Mouse (Mus musculus): Measurements from ENCODE around the gene Gm4559.
"Not testable (repeated sequence)": the region's sequence is repeated elsewhere in the genome, so short reads cannot be mapped to it uniquely, and the experiment has no call there.

The Gm4559 gene

GRCm38 (mm10) chr7:142278183-142278582 lies 4.0 kb upstream of the Gm4559 start:
- peak; percentile 77 for DNase-seq (ENCODE audit: low read depth)

GRCm38 (mm10) chr7:142258254-142258653 lies 15.9 kb downstream of the Gm4559 start, which contains the start of gene Gm2431:
Gene Gm2431 (minus strand): TSS chr7:142258354.
- DNase-seq (ENCODE audit: low read depth), result not testable (repeated sequence)

GRCm38 (mm10) chr7:142255517-142255916 lies 18.6 kb downstream of the Gm4559 start:
- peak; percentile 56 for DNase-seq (ENCODE audit: low read depth)

- peak; percentile 48 for DNase-seq (ENCODE audit: low read depth)
These were observed 24.3 kb downstream of the Gm4559 start for GRCm38 (mm10) chr7:142249824-142250223.

GRCm38 (mm10) chr7:142240978-142241377 lies 33.2 kb downstream of the Gm4559 start, which contains the start of gene Gm40460:
Gene Gm40460 (minus strand): TSS chr7:142241078.
- DNase-seq (ENCODE audit: low read depth), result no peak

GRCm38 (mm10) chr7:142231540-142231939 lies 42.6 kb downstream of the Gm4559 start:
- DNase-seq (ENCODE audit: low read depth), result no peak

GRCm38 (mm10) chr7:142229871-142230270 lies 44.3 kb downstream of the Gm4559 start, which contains the start of gene Krtap5-5:
Gene Krtap5-5 (minus strand): TSS chr7:142229971.
- DNase-seq (ENCODE audit: low read depth), result peak; percentile 3

- DNase-seq (ENCODE audit: low read depth), result no peak
These were observed 49.6 kb downstream of the Gm4559 start for GRCm38 (mm10) chr7:142224518-142224917.

All from NIH3T3 (cell line).